Comparison of ENCODE assay signal across 7 mouse cellular contexts in the genomic region with DNA sequence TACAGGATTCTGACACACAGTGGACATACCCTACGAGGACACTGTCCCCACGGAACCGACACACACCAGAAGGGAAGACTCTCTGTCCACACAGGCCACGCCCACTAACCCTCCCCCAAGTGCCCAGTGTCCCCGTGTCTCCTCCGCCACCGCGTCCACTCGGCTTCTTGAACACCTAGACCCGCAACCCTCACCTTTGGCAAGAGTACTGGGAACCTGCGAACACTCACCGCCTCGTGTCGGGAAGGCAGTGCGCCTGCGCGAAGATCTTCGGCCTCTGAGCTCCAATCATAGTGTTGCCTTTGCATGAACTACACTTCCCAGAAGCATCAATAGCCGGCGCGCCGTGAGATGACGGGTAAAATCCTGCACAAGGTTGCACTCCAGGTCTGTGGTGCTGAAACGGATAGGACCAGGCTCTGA. TPM values are rescaled to one million over a fixed set of nuclear protein-coding genes. Genes with fewer than 3 reads are reported as not detected.
DNase-seq lines count a peak whose midpoint lies in the region; ATAC-seq lines count a peak whose summit lies in the region.

No protein-coding gene starts in this region.

- H3K9ac ChIP-seq in intestine, embryonic 16.5 days (ENCODE audit: low read depth, low read length): peak overlapping the region; percentile 78
- peak overlapping the region; percentile 74 for H3K9ac ChIP-seq in midbrain, embryonic 11.5 days (ENCODE audit: low read length)

- no peaks in the 10 kb centered on the region for H3K9me3 ChIP-seq in intestine, embryonic 16.5 days (ENCODE audit: control insufficient read depth, low read length)
- no peaks in the 10 kb centered on the region for H3K9me3 ChIP-seq in midbrain, embryonic 11.5 days (ENCODE audit: control insufficient read depth, low read length)

- no peak overlapping the region for H3K27ac ChIP-seq in intestine, embryonic 16.5 days (ENCODE audit: low read length)
- H3K27ac ChIP-seq in midbrain, embryonic 11.5 days (ENCODE audit: low read depth, low read length): no peak overlapping the region

- peak; percentile 94 for DNase-seq in adrenal gland, adult 8-10 months
- DNase-seq in embryo, embryonic 9.5 days (ENCODE audit: extremely low spot score): peak; percentile 88
- DNase-seq in gastrocnemius, postnatal 4 days (ENCODE audit: low spot score in 2 of 2): peak; percentile 67 to 88
- peak; percentile 95 to 96 for DNase-seq in left cerebral cortex, postnatal 36 days (ENCODE audit: low spot score in 2 of 2)
- DNase-seq in midbrain, embryonic 11.5 days (ENCODE audit: low spot score, missing footprints): peak; percentile 98
- DNase-seq in skeletal muscle tissue, adult 2 months (ENCODE audit: low read depth, low spot score): peak; percentile 94

- ATAC-seq in intestine, embryonic 16.5 days: peak; percentile 89
- peak; percentile 85 for ATAC-seq in midbrain, embryonic 11.5 days (ENCODE audit: low FRiP score)

- intact Hi-C loops in left cerebral cortex, postnatal 36 days (cut with DNase I): no loop called here

- 0% methylated on average over 24 of the region's 24 CpGs for WGBS in intestine, embryonic 16.5 days
- WGBS in midbrain, embryonic 11.5 days: under 1% methylated on average over 24 of the region's 24 CpGs

- H3K4me3 ChIP-seq in intestine, embryonic 16.5 days (ENCODE audit: low read length): peak overlapping the region; percentile 71
- H3K4me3 ChIP-seq in midbrain, embryonic 11.5 days (ENCODE audit: low read depth, low read length): peak overlapping the region; percentile 60

- no peaks in the 10 kb centered on the region for H3K36me3 ChIP-seq in intestine, embryonic 16.5 days (ENCODE audit: control insufficient read depth, insufficient read depth, low read length)
- no peaks in the 10 kb centered on the region for H3K36me3 ChIP-seq in midbrain, embryonic 11.5 days (ENCODE audit: control insufficient read depth, insufficient read depth, low read length)

- H3K4me2 ChIP-seq in intestine, embryonic 16.5 days (ENCODE audit: low read depth, low read length): peak overlapping the region; percentile 73
- peak overlapping the region; percentile 84 for H3K4me2 ChIP-seq in midbrain, embryonic 11.5 days

- peaks cover 16% of the 10 kb centered on the region for H3K4me1 ChIP-seq in intestine, embryonic 16.5 days (ENCODE audit: control insufficient read depth, insufficient read depth, low read length)
- peaks cover 20% of the 10 kb centered on the region for H3K4me1 ChIP-seq in midbrain, embryonic 11.5 days (ENCODE audit: control insufficient read depth, insufficient read depth, low read length)

- no peaks in the 10 kb centered on the region for H3K27me3 ChIP-seq in intestine, embryonic 16.5 days (replicated peaks; ENCODE audit: control insufficient read depth, insufficient read depth, low read length)
- H3K27me3 ChIP-seq in midbrain, embryonic 11.5 days (ENCODE audit: control insufficient read depth, insufficient read depth, low read length): no peaks in the 10 kb centered on the region

RNA-seq across cellular contexts. Expression of gene Zfp661, which starts 2.4 kb away (rescaled TPM):
- 1 to 10 TPM; 3.7 to 4.7 (median 4.4) TPM for total RNA-seq in adrenal gland, adult 8-10 months (2022)
- 1 to 10 TPM; 2.0 to 2.5 TPM for total RNA-seq in gastrocnemius, postnatal 4 days (2021)
- polyA plus RNA-seq in intestine, embryonic 16.5 days (2015; fragmentation: Nextera tagmentation; extraction: Ambion mirVana): 2.7 and 3.0 TPM in 2 replicates
- 1 to 10 TPM; 7.6 to 8.6 TPM for total RNA-seq in left cerebral cortex, postnatal 36 days (2021)
- polyA plus RNA-seq in midbrain, embryonic 11.5 days (2014; fragmentation: Nextera tagmentation; extraction: Ambion mirVana): 8.9 and 9.2 TPM in 2 replicates

RNA-seq across cellular contexts. Expression of gene Mrps5, which starts 2.6 kb away (rescaled TPM):
- 100 to 1,000 TPM in 1 of 4 experiments, 10 to 100 TPM in 3; 87.0 to 107 (median 96.0) TPM for total RNA-seq in adrenal gland, adult 8-10 months (2022)
- total RNA-seq in gastrocnemius, postnatal 4 days (2021): 10 to 100 TPM; 88.2 to 93.6 TPM
- 142 and 162 TPM in 2 replicates for polyA plus RNA-seq in intestine, embryonic 16.5 days (2015; fragmentation: Nextera tagmentation; extraction: Ambion mirVana)
- total RNA-seq in left cerebral cortex, postnatal 36 days (2021): 100 to 1,000 TPM in 1 of 2 experiments, 10 to 100 TPM in 1; 80.0 to 102 TPM
- polyA plus RNA-seq in midbrain, embryonic 11.5 days (2014; fragmentation: Nextera tagmentation; extraction: Ambion mirVana): 159 and 170 TPM in 2 replicates

RNA-seq across cellular contexts. Expression of gene Prom2, which starts 43.2 kb away (rescaled TPM):
- 1 to 10 TPM in 2 of 4 experiments, under 1 TPM in 2; 0.80 to 1.8 (median 1.3) TPM for total RNA-seq in adrenal gland, adult 8-10 months (2022)
- not detected for total RNA-seq in gastrocnemius, postnatal 4 days (2021)
- polyA plus RNA-seq in intestine, embryonic 16.5 days (2015; fragmentation: Nextera tagmentation; extraction: Ambion mirVana): 0.56 and 0.58 TPM in 2 replicates
- total RNA-seq in left cerebral cortex, postnatal 36 days (2021): under 1 TPM; 0.11 to 0.17 TPM
- 0.32 TPM in 1 of 2 replicates, not detected in the other for polyA plus RNA-seq in midbrain, embryonic 11.5 days (2014; fragmentation: Nextera tagmentation; extraction: Ambion mirVana)
